Mouse (Mus musculus): Measurements from ENCODE around the gene Kif1b.
"Not testable (repeated sequence)": the region's sequence is repeated elsewhere in the genome, so short reads cannot be mapped to it uniquely, and the experiment has no call there.

Gene Kif1b

GRCm38 (mm10) chr4:149270541-149270940 lies 37.0 kb downstream of the Kif1b start:
- no peak for DNase-seq (ENCODE audit: low read depth)

DNA sequence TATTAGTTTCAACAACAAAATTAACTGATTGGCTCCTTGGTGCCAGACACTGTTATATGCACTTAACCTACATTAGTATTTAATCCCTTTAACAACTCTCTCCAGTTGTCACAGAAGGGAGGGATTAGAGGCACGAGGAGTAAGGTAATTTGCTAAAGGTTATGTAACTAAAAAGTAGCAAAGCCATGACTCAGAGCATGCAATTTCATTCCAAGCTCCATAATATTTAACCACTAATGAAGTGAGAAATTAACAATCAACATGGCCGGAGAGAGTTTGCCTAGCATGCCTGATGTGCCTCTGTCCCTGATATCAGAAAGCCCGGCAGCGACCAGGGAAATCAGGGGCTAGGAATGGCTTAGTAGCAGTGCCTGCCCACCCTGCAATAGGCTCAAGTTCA lies 38.5 kb downstream of the Kif1b start:
- no peak for DNase-seq (ENCODE audit: low read depth)

- no peak for DNase-seq (ENCODE audit: low read depth)
Observed at GRCm38 (mm10) chr4:149264895-149265294, 42.6 kb downstream of the Kif1b start.

DNA sequence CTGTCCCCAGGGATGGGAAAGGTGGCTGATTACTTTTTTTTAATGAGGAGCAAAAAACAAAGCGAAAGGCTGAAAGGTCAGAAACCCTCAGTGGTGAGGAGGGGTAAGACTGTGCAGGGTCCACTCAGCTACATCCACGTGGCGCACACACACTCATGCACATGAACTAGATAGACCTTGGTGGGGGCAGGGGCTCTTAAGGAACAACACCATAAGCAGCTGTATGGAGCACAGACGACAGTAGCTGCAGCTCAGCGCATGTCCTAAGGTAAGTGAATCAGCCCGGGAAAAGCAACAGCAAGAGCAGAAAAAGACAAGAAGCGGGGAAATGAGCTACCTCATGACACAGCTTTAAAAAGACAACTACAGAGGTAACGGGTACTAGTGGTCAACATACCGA lies 44.3 kb downstream of the Kif1b start:
- DNase-seq (ENCODE audit: low read depth) = no peak

GRCm38 (mm10) chr4:149261466-149261865 lies 46.0 kb downstream of the Kif1b start:
- DNase-seq (ENCODE audit: low read depth) = no peak

DNA sequence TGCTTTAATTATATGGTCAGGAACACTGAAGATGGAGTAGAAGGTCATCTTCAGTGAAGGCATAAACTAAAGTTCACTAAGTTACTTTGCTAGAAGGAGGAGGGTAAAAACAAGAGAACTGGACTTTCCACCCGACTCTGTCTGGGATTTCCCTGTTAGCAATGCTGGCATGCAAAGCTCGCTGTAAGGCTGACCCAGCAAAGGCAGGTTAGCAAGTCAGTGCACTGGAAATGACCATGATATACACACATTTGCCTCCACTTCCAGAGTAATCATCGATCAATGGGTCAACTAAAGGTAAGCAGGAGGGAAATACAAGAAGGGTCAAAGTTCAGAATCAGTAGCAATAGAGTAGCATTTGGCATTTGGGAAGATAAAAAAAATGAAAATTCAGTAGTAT lies 46.6 kb downstream of the Kif1b start:
- no peak for DNase-seq (ENCODE audit: low read depth)

DNA sequence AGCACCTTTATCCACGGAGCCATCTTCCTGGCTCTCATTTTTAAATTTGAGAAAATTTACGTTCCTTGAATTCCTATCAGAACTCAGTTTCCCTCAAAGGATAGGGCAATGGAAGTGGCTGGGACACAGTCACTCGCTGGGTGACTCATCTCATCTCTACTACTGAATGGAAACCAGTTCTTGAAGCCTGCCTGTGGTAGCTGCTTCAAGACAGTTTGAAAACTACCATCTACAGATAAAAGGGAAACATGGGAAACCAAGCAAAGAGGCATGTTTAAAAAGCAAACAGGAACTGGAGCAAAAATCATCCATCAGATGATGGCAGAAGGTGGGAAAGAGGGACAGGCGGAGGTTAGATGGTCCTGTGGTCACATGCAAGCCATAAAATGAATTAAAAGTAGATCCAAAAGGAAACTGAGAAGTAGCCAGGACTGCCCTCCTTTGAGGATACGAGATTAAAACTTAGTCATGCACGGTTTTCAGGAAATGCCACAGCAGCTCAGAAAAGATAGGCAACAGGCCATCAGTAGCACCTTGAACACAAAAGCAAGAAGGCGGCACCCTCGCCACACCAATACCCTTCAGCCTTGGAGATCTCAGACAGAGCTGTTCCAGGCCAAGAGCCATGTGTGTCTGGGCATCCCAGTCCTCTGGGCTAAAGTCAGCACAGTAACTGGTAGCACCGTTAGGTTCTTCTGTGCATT lies 48.0 kb downstream of the Kif1b start:
- DNase-seq (ENCODE audit: low read depth) = no peak

DNA sequence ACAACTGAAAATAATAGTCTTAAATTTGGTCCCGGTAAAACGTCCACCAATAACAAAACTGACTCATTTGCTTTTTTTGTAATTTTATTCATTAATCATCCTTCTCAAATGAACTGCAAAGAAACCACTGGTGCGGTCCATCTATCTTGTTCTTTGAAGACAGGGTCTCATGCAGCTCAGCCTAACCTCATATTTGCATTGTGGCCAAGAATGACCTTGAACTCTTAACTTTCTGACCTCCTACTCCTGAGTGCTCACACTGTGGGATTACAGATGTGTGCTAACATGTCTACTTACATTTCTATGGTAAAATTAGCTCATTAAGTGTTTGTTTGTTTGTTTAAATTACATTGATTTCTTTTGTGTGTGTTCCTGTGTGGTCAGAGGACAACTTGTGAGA lies 48.6 kb downstream of the Kif1b start:
- no peak for DNase-seq (ENCODE audit: low read depth)

DNA sequence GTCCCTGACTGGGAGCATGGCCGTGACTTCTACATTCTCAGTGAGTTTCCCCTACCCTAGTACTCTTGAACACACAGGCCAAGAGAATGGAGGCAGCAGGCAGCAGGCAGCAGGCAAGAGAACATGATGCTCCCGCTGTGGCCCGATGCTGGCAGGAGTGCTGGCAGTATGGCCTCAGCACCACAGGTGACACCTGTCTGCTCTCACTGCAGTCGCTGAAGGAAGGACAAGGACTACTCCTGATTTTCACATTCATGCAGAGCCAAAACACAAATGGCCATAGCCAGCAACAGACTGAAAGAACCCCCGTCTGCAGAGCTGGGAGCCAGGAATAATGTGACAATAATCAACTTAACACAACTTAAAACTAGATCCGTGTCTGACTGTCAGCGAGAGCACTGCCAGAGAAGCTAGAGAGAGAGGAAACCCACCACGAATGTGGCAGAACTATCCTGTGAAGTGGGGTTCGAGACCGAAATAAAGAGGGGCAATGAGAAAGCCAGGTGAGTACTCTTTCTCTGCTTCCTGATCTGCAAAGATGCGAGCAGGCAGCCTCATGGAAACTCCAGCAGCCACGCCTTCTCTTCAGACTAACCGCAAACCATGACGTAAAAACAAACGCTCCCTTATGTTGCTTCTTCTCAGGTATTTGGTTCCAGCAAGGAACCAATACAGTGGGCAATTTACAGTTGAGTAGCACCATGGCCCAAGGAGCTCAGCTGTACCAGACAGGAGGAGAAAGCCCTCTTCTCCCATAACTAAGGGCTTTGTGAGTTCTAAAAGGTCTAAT lies 50.8 kb downstream of the Kif1b start:
- DNase-seq (ENCODE audit: low read depth) = no peak

GRCm38 (mm10) chr4:149255277-149256270 lies 51.9 kb downstream of the Kif1b start:
- DNase-seq (ENCODE audit: low read depth) = no peak

DNA sequence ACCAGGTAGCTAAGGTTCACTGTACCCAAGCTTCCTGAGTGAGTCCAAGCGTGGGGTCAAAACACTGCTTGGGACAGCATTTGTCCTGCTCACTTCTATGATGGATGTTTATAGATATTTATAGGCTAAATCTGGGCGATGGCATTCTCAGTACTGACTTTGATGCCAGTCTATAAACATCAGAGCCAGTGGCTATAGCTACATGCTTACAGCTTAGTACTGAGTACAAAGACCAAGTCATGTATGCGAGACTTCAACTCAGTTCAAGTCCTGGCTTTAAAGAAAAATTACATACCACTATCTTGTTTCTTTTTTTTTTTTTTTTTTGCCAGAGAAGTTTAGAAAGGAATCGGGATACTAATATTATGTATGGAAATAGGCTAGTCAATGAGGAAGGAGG lies 52.7 kb downstream of the Kif1b start:
- no peak for DNase-seq (ENCODE audit: low read depth)

DNA sequence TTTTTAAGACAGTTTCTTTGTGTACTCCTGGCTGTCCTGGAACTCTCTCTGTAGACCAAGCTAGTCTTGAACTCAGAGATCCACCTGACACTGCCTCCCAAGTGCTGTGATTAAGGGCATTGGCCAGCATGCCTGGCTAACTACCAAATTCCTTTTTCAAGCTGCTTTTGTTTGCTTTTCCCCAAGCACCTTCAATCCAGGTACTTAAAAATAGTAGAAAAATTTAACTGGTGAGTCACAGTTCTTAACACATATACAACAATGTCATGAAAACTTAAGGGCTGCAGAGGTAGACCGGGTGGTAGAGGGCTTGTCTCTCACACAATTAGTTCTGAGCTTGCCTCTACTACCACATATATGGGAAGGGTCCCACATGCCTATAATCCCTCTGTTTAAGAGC lies 58.2 kb downstream of the Kif1b start:
- DNase-seq (ENCODE audit: low read depth) = no peak

GRCm38 (mm10) chr4:149247772-149248171 lies 59.7 kb downstream of the Kif1b start:
- DNase-seq (ENCODE audit: low read depth) = no peak

DNA sequence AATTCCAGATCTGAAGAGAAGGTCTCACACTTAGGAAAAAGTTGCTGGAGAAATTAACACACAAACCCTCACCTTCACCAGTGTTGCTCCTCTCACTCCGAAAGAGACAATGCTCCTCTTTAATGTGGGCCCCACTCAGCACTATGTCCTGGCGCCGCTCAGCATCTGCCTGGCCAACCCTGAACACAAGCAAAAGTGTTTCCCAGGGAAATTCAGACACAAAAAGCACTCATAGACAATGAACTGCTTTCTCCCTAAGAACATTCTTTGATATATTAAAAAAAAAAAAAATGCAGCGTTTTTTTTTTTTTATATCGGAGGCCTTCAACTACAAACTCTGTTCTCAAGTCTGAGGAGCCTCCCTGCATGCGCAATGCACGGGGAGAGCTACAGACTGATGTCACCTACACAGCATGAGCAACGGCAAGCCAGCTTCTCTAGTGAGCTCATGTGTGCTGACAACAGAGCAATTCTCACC lies 60.3 kb downstream of the Kif1b start:
- DNase-seq (ENCODE audit: low read depth) = no peak

GRCm38 (mm10) chr4:149246578-149247155 lies 60.8 kb downstream of the Kif1b start:
- DNase-seq (ENCODE audit: low read depth) = no peak

DNA sequence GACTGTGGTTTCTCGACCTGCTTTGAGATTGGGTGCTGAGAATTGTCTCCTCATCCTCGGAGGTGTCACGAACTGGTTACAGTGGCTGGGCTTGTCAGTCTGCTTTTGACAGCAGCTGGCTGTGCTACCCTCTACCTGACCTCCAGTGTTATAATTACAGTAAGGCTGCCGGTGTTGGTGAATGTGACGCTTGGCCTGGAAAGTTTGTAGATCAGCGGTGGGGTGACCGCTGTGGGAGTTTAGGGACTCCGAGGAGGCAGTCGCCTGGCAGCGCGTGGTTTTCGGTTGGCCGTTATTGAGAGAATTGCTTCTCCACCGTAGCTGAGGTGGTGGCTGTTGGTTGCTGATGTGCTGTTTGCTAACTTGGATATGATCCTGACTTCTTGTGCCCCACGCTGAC lies 70.5 kb downstream of the Kif1b start:
- no peak for DNase-seq (ENCODE audit: low read depth)

DNA sequence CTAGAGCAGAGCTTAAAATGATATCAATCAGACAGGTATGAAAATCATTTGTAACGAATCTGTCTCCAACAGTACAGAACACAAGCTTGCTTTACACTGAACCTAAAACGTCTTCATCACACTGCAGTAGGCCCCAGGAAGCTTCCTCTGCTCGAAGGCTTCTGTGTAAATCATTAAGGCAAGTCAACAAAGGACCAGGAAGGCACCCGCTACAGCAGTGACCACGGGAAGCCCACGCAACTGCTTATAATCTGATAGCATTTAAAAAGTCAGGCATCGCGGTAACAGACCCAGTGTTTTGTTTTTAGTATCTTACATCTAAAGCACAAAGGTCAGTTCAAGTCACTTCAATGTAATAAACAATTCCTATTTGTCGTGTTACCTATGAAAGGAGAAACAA lies 73.6 kb downstream of the Kif1b start:
- no peak for DNase-seq (ENCODE audit: low read depth)

DNA sequence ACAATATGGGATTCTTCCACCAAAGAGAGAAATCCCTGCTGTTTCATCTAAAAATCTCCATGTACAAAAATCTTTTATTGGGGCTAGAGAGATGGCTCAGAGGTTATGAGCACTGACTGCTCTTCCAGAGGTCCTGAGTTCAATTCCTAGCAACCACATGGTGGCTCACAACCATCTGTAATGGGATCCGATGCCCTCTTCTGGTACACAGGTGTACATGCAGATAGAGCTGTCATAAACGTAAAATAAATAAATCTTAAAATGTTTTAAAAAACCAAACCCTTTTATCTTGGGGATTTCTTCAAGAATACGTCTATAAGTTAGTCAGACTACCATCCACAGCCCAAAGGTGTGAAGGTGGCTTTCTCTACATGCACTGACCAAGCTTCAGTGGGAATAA lies 78.8 kb downstream of the Kif1b start:
- not testable (repeated sequence) for DNase-seq (ENCODE audit: low read depth)

GRCm38 (mm10) chr4:149228256-149228655 lies 79.2 kb downstream of the Kif1b start:
- DNase-seq (ENCODE audit: low read depth) = no peak

- no peak for DNase-seq (ENCODE audit: low read depth)
Observed at GRCm38 (mm10) chr4:149226311-149226710, 81.2 kb downstream of the Kif1b start.

GRCm38 (mm10) chr4:149223453-149223852 lies 84.0 kb downstream of the Kif1b start:
- DNase-seq (ENCODE audit: low read depth) = no peak

DNA sequence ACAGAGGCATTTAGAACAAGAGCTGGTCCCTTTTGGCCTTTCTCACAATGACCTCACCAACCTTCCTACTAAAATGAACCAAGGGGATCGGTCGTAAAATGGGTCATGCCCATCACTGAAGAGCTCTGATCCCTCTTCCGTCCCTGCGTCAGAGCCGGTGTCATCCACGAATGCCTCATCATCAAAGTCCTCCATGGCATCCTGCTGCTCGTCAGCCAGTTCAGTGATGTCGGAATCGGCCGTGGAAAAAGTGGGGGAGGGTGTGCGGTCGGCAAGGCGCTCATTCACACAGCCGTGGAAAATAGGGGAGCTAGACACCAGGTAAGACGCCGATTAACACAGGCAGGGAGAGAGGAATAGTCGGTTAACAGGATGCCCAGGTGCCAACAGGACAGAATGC lies 87.0 kb downstream of the Kif1b start:
- no peak for DNase-seq (ENCODE audit: low read depth)
